Mouse (Mus musculus) ES-Bruce4 (cell line): ENCODE measurements around the gene Rsph6a. TPM values are rescaled to one million over a fixed set of nuclear protein-coding genes. Genes with fewer than 3 reads are reported as not detected.

ENCODE experiments used
- H3K27ac ChIP-seq: 2 replicates; pipeline ENCODE4 v1.5.1; 2012; ENCODE audit warnings: low read length, inconsistent platforms; ENCODE audit not compliant: insufficient read depth
- H3K27me3 ChIP-seq: 2 replicates; pipeline ENCODE4 v1.6.1; 2012; ENCODE audit warnings: mild to moderate bottlenecking, low read length, inconsistent platforms; ENCODE audit not compliant: control insufficient read depth, poor library complexity, insufficient read depth, severe bottlenecking
- H3K36me3 ChIP-seq: 2 replicates; pipeline ENCODE4 v1.6.1; 2012; ENCODE audit warnings: inconsistent platforms, mild to moderate bottlenecking, low read length, moderate library complexity; ENCODE audit not compliant: control insufficient read depth, poor library complexity, insufficient read depth, severe bottlenecking
- H3K4me1 ChIP-seq: one replicate; pipeline ENCODE4 v1.8.1; 2011; ENCODE audit warnings: low read length; ENCODE audit not compliant: control insufficient read depth, insufficient read depth
- H3K4me3 ChIP-seq: 2 replicates; pipeline ENCODE4 v1.5.1; 2011; ENCODE audit warnings: low read depth, mild to moderate bottlenecking, low read length
- H3K9ac ChIP-seq: 2 replicates; pipeline ENCODE4 v1.6.1; 2012; ENCODE audit warnings: low read depth, mild to moderate bottlenecking, inconsistent platforms; ENCODE audit not compliant: poor library complexity, severe bottlenecking
- H3K9me3 ChIP-seq: replicated peaks from 2 replicates; pipeline ENCODE4 v1.6.1; 2012; ENCODE audit warnings: mild to moderate bottlenecking, low read length, inconsistent platforms; ENCODE audit not compliant: control insufficient read depth, poor library complexity, insufficient read depth, severe bottlenecking
- CTCF ChIP-seq: IDR thresholded peaks from one replicate; pipeline ENCODE4 v1.8.1; 2011; ENCODE audit warnings: low read depth, low read length
- EP300 ChIP-seq: IDR thresholded peaks from 2 replicates; pipeline ENCODE4 v1.6.1; 2011; ENCODE audit warnings: low read depth, low read length; ENCODE audit not compliant: insufficient read depth
- POLR2A ChIP-seq: IDR thresholded peaks from one replicate; pipeline ENCODE4 v1.8.1; 2011; ENCODE audit warnings: low read length; ENCODE audit not compliant: insufficient read depth
- polyA plus RNA-seq: library from polyadenylated mRNA; stranded (reverse); fragments of >200 nt; gene quantifications from 2 replicates; pipeline ENCODE4 v1.2.4, GENCODE M21; 2011; ENCODE audit warnings: low read depth; ENCODE audit not compliant: missing spikeins, insufficient read depth, insufficient read length

Rsph6a gene
- polyA plus RNA-seq, 1 experiment = not detected

DNA sequence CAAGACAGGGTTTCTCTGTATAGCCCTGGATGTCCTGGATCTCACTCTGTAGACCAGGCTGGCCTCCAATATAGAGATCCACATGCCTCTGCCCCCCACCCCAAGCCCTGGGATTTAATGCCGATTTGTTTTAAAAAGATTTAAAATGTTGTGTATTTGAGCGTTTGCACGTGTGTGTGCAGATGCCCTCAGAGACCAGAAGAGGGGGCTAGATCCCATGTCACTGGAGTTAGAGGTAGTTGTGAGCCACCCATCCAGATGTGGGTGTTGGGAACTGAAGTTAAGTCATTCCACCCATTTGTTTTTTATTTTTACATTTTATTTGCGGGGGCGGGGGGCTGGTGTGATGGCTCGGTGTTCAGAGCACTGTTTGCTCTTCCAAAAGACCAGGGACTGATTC lies 20.0 kb downstream of the Rsph6a start:
- H3K27me3 ChIP-seq = no peaks in the 10 kb centered on the region
- no peak overlapping the region for H3K4me3 ChIP-seq
- no peaks in the 10 kb centered on the region for H3K9me3 ChIP-seq
- H3K4me1 ChIP-seq = no peaks in the 10 kb centered on the region
- H3K27ac ChIP-seq = no peak overlapping the region
- peaks cover 3% of the 10 kb centered on the region for H3K36me3 ChIP-seq
- H3K9ac ChIP-seq = no peak overlapping the region
- peak; percentile 28 for TF ChIP-seq CTCF
- no peak for TF ChIP-seq EP300

- Histone ChIP-seq H3K36me3 (peaks cover 3% of the 10 kb centered on the region), H3K9ac (no peak overlapping the region), H3K4me1 (no peaks in the 10 kb centered on the region), H3K27ac (no peak overlapping the region), H3K27me3 (no peaks in the 10 kb centered on the region), H3K4me3 (no peak overlapping the region), H3K9me3 (no peaks in the 10 kb centered on the region)
- TF ChIP-seq POLR2A (no peak), CTCF (no peak), EP300 (no peak)
These were observed 20.7 kb downstream of the Rsph6a start for GRCm38 (mm10) chr7:19075231-19075630.

DNA sequence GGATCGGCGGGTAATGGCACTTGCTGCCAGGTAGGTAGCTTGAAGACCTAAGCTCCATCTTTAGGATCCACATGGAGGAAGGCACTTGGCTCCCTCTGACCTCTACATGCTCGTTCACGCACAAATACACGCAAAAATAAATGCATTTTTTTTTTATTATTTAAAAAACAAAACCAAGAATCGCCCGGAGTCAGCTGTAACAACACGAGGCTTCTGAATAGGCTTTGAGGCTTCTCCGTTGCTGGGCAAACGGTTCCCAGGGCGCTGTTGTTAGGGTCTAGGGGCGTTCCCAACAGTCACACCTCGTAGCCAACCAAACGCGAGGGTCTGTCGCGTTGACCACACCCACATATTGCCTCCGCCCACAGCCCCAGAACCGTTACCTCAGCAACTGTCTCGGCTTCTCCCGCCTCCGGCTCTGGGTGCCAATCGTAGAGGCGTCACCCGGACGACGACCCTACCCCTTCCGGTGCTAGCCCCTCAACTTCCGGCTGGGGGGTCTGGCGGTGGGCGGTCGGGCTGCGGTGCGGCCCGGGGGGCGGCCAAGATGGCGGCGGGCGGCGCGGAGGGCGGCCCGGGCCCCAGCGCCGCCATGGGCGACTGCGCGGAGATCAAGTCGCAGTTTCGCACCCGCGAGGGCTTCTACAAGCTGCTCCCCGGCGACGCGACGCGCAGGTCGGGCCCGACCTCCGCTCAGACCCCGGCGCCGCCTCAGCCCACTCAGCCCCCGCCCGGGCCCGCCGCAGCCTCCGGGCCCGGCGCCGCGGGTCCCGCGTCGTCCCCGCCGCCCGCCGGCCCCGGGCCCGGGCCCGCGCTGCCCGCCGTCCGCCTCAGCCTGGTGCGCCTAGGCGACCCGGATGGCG lies 21.5 kb downstream of the Rsph6a start, which contains the start of gene Dmwd:
TSS of gene Dmwd (plus strand) at position 505 of the 863 bp plus-strand sequence.
- Histone ChIP-seq H3K27me3 (no peaks in the 10 kb centered on the region), H3K4me1 (no peaks in the 10 kb centered on the region), H3K9ac (peak within 1 kb of the TSS; percentile 99), H3K36me3 (peaks cover 8% of the 10 kb centered on the region), H3K4me3 (peak within 1 kb of the TSS; percentile 89), H3K27ac (no peak within 1 kb of the TSS), H3K9me3 (no peaks in the 10 kb centered on the region)
- TF ChIP-seq POLR2A = no peak
- TF ChIP-seq CTCF = no peak
- no peak for TF ChIP-seq EP300

GRCm38 (mm10) chr7:19076586-19076991 lies 22.1 kb downstream of the Rsph6a start:
- Histone ChIP-seq H3K36me3 (peaks cover 12% of the 10 kb centered on the region), H3K27ac (no peak overlapping the region), H3K4me1 (no peaks in the 10 kb centered on the region), H3K9ac (peak overlapping the region; percentile 99), H3K27me3 (no peaks in the 10 kb centered on the region), H3K4me3 (peak overlapping the region; percentile 89), H3K9me3 (no peaks in the 10 kb centered on the region)
- TF ChIP-seq CTCF (no peak), POLR2A (no peak), EP300 (no peak)

DNA sequence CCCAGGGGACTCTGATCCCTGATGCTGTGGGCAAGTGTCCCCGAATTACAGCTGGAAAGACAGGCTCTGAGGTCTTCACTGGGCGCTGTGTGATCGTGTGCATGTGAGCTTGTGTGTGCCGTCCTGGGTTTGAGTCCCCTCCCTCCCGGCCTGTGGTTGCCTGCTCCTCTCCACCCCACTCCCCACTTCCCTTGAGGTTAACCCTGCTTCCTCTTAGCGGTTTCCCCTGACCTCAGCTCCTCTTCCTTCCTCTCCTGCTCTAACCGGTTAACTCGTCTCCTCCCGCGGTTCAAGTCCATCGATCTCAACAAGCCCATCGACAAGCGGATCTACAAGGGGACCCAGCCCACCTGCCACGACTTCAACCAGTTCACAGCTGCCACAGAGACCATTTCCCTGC lies 23.3 kb downstream of the Rsph6a start:
- 0 out of 2 replicates have a peak overlapping the region, but pooled peaks have one; percentile 99 for H3K9ac ChIP-seq
- H3K4me1 ChIP-seq = no peaks in the 10 kb centered on the region
- H3K36me3 ChIP-seq = peaks cover 12% of the 10 kb centered on the region
- TF ChIP-seq POLR2A = no peak
- no peak for TF ChIP-seq CTCF
- no peak for TF ChIP-seq EP300
- H3K27me3 ChIP-seq = no peaks in the 10 kb centered on the region
- no peak overlapping the region for H3K4me3 ChIP-seq
- no peaks in the 10 kb centered on the region for H3K9me3 ChIP-seq
- no peak overlapping the region for H3K27ac ChIP-seq

GRCm38 (mm10) chr7:19078732-19079131 lies 24.2 kb downstream of the Rsph6a start:
- Histone ChIP-seq H3K4me1 (no peaks in the 10 kb centered on the region), H3K4me3 (no peak overlapping the region), H3K27me3 (no peaks in the 10 kb centered on the region), H3K27ac (no peak overlapping the region), H3K9ac (no peak overlapping the region), H3K9me3 (no peaks in the 10 kb centered on the region), H3K36me3 (peaks cover 12% of the 10 kb centered on the region)
- TF ChIP-seq CTCF (no peak), POLR2A (no peak), EP300 (no peak)
